Mouse (Mus musculus) bone marrow, adult 2 months (tissue): ENCODE measurements around the gene Prkg2. TPM values are rescaled to one million over a fixed set of nuclear protein-coding genes. Genes with fewer than 3 reads are reported as not detected.

Experiments
- H3K27ac ChIP-seq: fragments of 200-500 bp; 2 replicates; pipeline ENCODE4 v1.5.1; 2012; ENCODE audit warnings: low read depth, mild to moderate bottlenecking, control low read depth, inconsistent platforms, low read length; ENCODE audit not compliant: control insufficient read depth, poor library complexity, insufficient read depth
- H3K4me1 ChIP-seq: fragments of 200-500 bp; 2 replicates; pipeline ENCODE4 v1.6.1; 2011; ENCODE audit warnings: low read length; ENCODE audit not compliant: control insufficient read depth, insufficient read depth
- H3K4me3 ChIP-seq: fragments of 200-500 bp; replicated peaks from 2 replicates; pipeline ENCODE3; 2011; ENCODE audit warnings: mild to moderate bottlenecking, low read depth, low read length, control low read depth; ENCODE audit not compliant: control insufficient read depth
- CTCF ChIP-seq: fragments of 200-500 bp; IDR thresholded peaks from 2 replicates; pipeline ENCODE4 v1.5.1; 2011; ENCODE audit warnings: low read length, control low read depth; ENCODE audit not compliant: control insufficient read depth, insufficient read depth
- POLR2A ChIP-seq: fragments of 200-500 bp; IDR thresholded peaks from 2 replicates; pipeline ENCODE4 v1.6.1; 2011; ENCODE audit warnings: low read depth, mild to moderate bottlenecking, control low read depth, low read length, borderline replicate concordance; ENCODE audit not compliant: control insufficient read depth
- WGBS: fragments of 180-500 bp; shearing (Covaris S2); methylation state at CpG from one replicate; pipeline ENCODE4 v1.1.7; 2018; 5-methylcytosine and 5-hydroxymethylcytosine counted together
- polyA plus RNA-seq: library from polyadenylated mRNA; stranded (reverse); fragments of >200 nt; gene quantifications from 2 replicates; pipeline ENCODE4 v1.2.4, GENCODE M21; 2011; ENCODE audit warnings: low replicate concordance; ENCODE audit not compliant: missing spikeins, insufficient read depth, insufficient read length

Gene Prkg2
- polyA plus RNA-seq, 1 experiment: 1.5 TPM

DNA sequence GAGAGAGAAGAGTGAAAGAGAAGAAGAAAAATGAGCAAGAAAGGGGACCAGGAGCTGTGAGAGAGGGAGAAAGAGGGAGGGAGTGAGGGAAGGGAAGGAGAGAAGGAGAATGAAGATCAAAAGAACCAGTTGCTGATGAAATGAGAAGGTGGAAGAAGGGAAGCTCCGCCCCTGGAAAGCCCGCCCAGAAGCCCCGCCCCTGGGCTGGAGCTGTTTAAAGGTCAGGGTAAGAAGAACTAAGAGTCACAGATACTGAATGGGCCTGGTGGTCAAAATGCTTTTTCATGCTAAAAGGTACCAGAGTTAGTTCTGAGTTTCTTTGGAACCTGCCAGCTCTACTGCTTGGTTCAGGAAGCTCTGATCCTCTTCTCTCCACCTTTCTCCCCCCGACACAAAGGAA, 51.1 kb downstream of the Prkg2 start:
- H3K4me3 ChIP-seq: no peak overlapping the region
- no peaks in the 10 kb centered on the region for H3K4me1 ChIP-seq
- no peak overlapping the region for H3K27ac ChIP-seq
- WGBS: 28% methylated on average over 4 of the region's 4 CpGs
- TF ChIP-seq POLR2A: no peak
- TF ChIP-seq CTCF: no peak

DNA sequence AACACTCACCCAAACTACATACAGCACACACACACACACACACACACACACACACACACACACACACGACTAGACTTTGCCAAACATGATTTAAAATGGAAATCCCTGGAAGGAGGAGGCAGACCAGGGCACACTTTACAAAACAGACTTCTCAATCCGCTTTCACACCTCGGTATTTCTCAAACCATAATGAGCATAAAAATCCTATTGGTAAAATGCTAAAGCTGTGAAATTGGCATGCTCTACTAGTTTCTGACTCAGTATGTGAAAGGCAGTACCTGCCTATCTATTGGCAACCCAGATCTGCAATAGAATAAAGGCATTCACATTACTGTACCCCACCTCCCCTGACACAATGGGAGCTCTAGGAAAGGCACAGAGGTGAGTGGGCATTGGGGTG, 52.1 kb downstream of the Prkg2 start:
- 78% methylated on average over 3 of the region's 3 CpGs for WGBS
- H3K4me3 ChIP-seq: no peak overlapping the region
- TF ChIP-seq CTCF (no peak), POLR2A (no peak)
- no peak overlapping the region for H3K27ac ChIP-seq
- no peaks in the 10 kb centered on the region for H3K4me1 ChIP-seq

GRCm38 (mm10) chr5:98981304-98981703, 55.8 kb downstream of the Prkg2 start:
- Histone ChIP-seq H3K4me1 (no peaks in the 10 kb centered on the region), H3K4me3 (no peak overlapping the region), H3K27ac (no peak overlapping the region)
- 75% methylated on average over 7 of the region's 7 CpGs for WGBS
- TF ChIP-seq CTCF: no peak
- TF ChIP-seq POLR2A: no peak

GRCm38 (mm10) chr5:98978316-98978715, 58.8 kb downstream of the Prkg2 start:
- Histone ChIP-seq H3K4me3 (no peak overlapping the region), H3K4me1 (no peaks in the 10 kb centered on the region), H3K27ac (no peak overlapping the region)
- no peak for TF ChIP-seq CTCF
- TF ChIP-seq POLR2A: no peak
- WGBS: 68% methylated on average over 6 of the region's 6 CpGs

- TF ChIP-seq POLR2A (no peak), CTCF (no peak)
Measured at GRCm38 (mm10) chr5:98975877-98976672, 61.1 kb downstream of the Prkg2 start.

DNA sequence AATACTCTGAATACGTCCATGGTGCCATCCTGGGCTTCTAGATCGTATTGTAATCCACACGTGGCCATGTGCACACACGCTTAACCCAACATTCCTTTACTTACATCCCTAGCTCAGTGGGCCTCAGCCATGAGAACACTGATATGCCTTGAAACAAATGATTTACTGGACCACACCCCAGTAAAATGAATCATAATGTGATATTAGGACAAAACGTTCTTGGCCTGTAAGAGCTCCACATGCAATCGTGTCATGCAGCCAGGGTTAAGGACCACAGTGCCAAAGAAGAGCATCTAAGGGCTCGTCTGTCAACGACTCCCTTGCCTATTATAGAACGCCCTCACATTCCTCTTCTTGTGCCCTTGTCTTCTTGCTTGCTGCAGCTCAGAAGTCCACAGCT, 70.5 kb downstream of the Prkg2 start:
- WGBS: 85% methylated on average over 9 of the region's 9 CpGs
- Histone ChIP-seq H3K4me3 (no peak overlapping the region), H3K4me1 (no peaks in the 10 kb centered on the region), H3K27ac (no peak overlapping the region)
- no peak for TF ChIP-seq POLR2A
- no peak for TF ChIP-seq CTCF

More at GRCm38 (mm10) chr5:98975877-98976672, 61.1 kb downstream of the Prkg2 start:
- no peaks in the 10 kb centered on the region for H3K4me1 ChIP-seq
- H3K27ac ChIP-seq: no peak overlapping the region
- no peak overlapping the region for H3K4me3 ChIP-seq
- 55% methylated on average over 10 of the region's 10 CpGs for WGBS

- TF ChIP-seq CTCF: no peak
- TF ChIP-seq POLR2A: no peak
- H3K4me1 ChIP-seq: no peaks in the 10 kb centered on the region
- no peak overlapping the region for H3K4me3 ChIP-seq
- 76% methylated on average over 4 of the region's 4 CpGs for WGBS
- no peak overlapping the region for H3K27ac ChIP-seq
Measured at GRCm38 (mm10) chr5:98965139-98965538, 72.0 kb downstream of the Prkg2 start.

DNA sequence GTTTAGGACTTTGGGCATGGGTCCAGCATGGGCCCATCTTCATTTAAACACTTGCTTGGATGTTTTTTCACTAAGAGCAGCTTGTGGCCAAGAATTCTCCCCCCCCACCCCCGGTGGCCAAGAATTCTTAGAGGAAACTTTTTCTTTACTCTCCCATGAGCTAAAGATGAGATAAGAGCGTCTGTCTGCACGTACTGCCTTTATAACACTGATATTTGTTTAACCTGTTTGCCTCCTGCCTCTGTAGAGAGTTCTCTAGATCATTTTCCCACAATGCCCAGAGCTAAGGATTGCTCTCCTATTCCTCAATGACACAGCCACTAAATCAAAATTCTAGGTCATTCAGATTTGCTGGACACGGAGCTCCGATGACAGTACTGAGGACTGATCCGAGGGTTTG, 72.8 kb downstream of the Prkg2 start:
- no peak overlapping the region for H3K4me3 ChIP-seq
- WGBS: 72% methylated on average over 6 of the region's 6 CpGs
- TF ChIP-seq POLR2A (no peak), CTCF (no peak)
- H3K27ac ChIP-seq: no peak overlapping the region
- H3K4me1 ChIP-seq: no peaks in the 10 kb centered on the region
